20 mouse cellular contexts compared by ENCODE assay signal in the genomic region with DNA sequence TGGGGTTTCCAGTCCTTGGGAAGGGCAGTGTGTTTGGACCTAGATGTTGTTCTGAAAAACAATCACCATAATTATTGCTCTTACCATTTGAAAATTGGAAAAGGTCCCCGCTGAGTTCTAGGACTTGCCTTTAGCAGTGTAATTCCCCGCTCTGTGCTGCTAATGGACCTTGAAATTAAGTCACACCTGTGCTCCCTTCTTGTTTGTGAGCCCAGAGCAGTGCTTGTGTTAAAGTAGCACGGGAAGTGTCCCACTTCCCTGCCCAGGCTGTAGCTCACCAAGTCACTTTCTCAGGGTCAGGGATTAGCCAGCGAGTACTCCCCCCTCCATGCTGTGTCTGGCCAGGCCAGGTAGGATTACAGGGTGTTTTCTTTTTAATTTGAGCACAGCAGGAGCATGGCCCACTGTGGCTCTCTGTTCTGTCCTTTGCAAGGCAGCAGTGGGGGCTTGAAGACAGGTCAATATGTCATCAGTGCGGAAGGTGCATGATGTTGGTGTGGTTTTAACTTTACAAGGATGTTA.
DNase-seq lines count a peak whose midpoint lies in the region; ATAC-seq lines count a peak whose summit lies in the region.
"Had no signal": no experiment of that assay in that cellular context is flagged by ENCODE, and none has a peak within 500 bp of the region (broad histone marks: within the 10 kb centered on the region; RNA-seq: fewer than 3 reads in every experiment).

No protein-coding gene starts in this region.

- H3K4me1 ChIP-seq in hindbrain, embryonic 13.5 days (replicated peaks), result peaks cover 25% of the 10 kb centered on the region
- peaks cover 7% of the 10 kb centered on the region; the same call in 1 of the 2 replicates for H3K4me1 ChIP-seq in hindbrain, embryonic 10.5 days (replicated peaks)
- H3K4me1 ChIP-seq in midbrain, embryonic 11.5 days (ENCODE audit: control insufficient read depth, insufficient read depth, low read length), result no peaks in the 10 kb centered on the region
- no peaks in the 10 kb centered on the region for H3K4me1 ChIP-seq in midbrain, embryonic 16.5 days (ENCODE audit: control insufficient read depth, insufficient read depth, low read length)
- H3K4me1 ChIP-seq in hindbrain, embryonic 16.5 days (ENCODE audit: control insufficient read depth, insufficient read depth, low read depth, low read length), result peaks cover 7% of the 10 kb centered on the region
- peaks cover 38% of the 10 kb centered on the region for H3K4me1 ChIP-seq in neural tube, embryonic 13.5 days (replicated peaks)
- H3K4me1 ChIP-seq: forebrain, embryonic 15.5 days; liver, embryonic 13.5 days had no signal

- H3K9ac ChIP-seq in hindbrain, embryonic 13.5 days, result no peak overlapping the region
- H3K9ac ChIP-seq in midbrain, embryonic 11.5 days (ENCODE audit: low read length), result no peak overlapping the region
- no peak overlapping the region for H3K9ac ChIP-seq in midbrain, embryonic 16.5 days (ENCODE audit: low read depth, low read length)
- no peak overlapping the region for H3K9ac ChIP-seq in hindbrain, embryonic 16.5 days (ENCODE audit: low read depth, low read length)
- H3K9ac ChIP-seq in neural tube, embryonic 13.5 days, result no peak overlapping the region
- H3K9ac ChIP-seq: forebrain, embryonic 15.5 days; heart, embryonic 13.5 days; liver, embryonic 13.5 days had no signal

- WGBS in hindbrain, embryonic 13.5 days, result 40% methylated on average over 5 of the region's 5 CpGs
- 38% methylated on average over 5 of the region's 5 CpGs for WGBS in hindbrain, embryonic 10.5 days
- WGBS in midbrain, embryonic 11.5 days, result 39% methylated on average over 5 of the region's 5 CpGs
- WGBS in midbrain, embryonic 16.5 days, result 32% methylated on average over 5 of the region's 5 CpGs
- 37% methylated on average over 5 of the region's 5 CpGs for WGBS in hindbrain, embryonic 16.5 days
- 40% methylated on average over 5 of the region's 5 CpGs for WGBS in neural tube, embryonic 13.5 days

- H3K27ac ChIP-seq in hindbrain, embryonic 13.5 days, result peak overlapping the region; percentile 73
- H3K27ac ChIP-seq in hindbrain, embryonic 10.5 days, result no peak overlapping the region
- H3K27ac ChIP-seq in midbrain, embryonic 11.5 days (ENCODE audit: low read depth, low read length), result no peak overlapping the region
- H3K27ac ChIP-seq in midbrain, embryonic 16.5 days (ENCODE audit: low read length), result no peak overlapping the region
- no peak overlapping the region for H3K27ac ChIP-seq in hindbrain, embryonic 16.5 days (ENCODE audit: low read depth, low read length)
- peak overlapping the region; percentile 55 for H3K27ac ChIP-seq in neural tube, embryonic 13.5 days (replicated peaks)
- H3K27ac ChIP-seq: forebrain, embryonic 15.5 days; heart, embryonic 13.5 days; liver, embryonic 13.5 days had no signal

- peaks cover 9% of the 10 kb centered on the region for H3K36me3 ChIP-seq in hindbrain, embryonic 13.5 days
- peaks cover 10% of the 10 kb centered on the region; the same call in 1 of the 2 replicates for H3K36me3 ChIP-seq in hindbrain, embryonic 10.5 days
- H3K36me3 ChIP-seq in midbrain, embryonic 11.5 days (ENCODE audit: control insufficient read depth, insufficient read depth, low read length), result 0 out of 2 replicates have a peak, but pooled peaks cover 1% of the 10 kb centered on the region
- H3K36me3 ChIP-seq in midbrain, embryonic 16.5 days (ENCODE audit: control insufficient read depth, insufficient read depth, low read length), result no peaks in the 10 kb centered on the region
- H3K36me3 ChIP-seq in hindbrain, embryonic 16.5 days (ENCODE audit: control insufficient read depth, insufficient read depth, low read length), result no peaks in the 10 kb centered on the region
- H3K36me3 ChIP-seq in neural tube, embryonic 13.5 days, result peaks cover 11% of the 10 kb centered on the region
- H3K36me3 ChIP-seq: liver, embryonic 13.5 days had no signal

- H3K4me2 ChIP-seq in hindbrain, embryonic 13.5 days, result no peak overlapping the region
- H3K4me2 ChIP-seq in midbrain, embryonic 11.5 days, result no peak overlapping the region
- H3K4me2 ChIP-seq in midbrain, embryonic 16.5 days (ENCODE audit: low read length), result no peak overlapping the region
- no peak overlapping the region for H3K4me2 ChIP-seq in hindbrain, embryonic 16.5 days (ENCODE audit: low read length)
- H3K4me2 ChIP-seq in neural tube, embryonic 13.5 days, result no peak overlapping the region
- H3K4me2 ChIP-seq: forebrain, embryonic 15.5 days; heart, embryonic 13.5 days; liver, embryonic 13.5 days had no signal

- no peak overlapping the region for H3K4me3 ChIP-seq in hindbrain, embryonic 13.5 days
- H3K4me3 ChIP-seq in hindbrain, embryonic 10.5 days, result no peak overlapping the region
- no peak overlapping the region for H3K4me3 ChIP-seq in midbrain, embryonic 11.5 days (ENCODE audit: low read depth, low read length)
- no peak overlapping the region for H3K4me3 ChIP-seq in midbrain, embryonic 16.5 days (ENCODE audit: low read depth, low read length)
- H3K4me3 ChIP-seq in hindbrain, embryonic 16.5 days (ENCODE audit: low read length), result no peak overlapping the region
- H3K4me3 ChIP-seq in neural tube, embryonic 13.5 days, result no peak overlapping the region
- H3K4me3 ChIP-seq: forebrain, embryonic 15.5 days; heart, embryonic 13.5 days; liver, embryonic 13.5 days; myocyte had no signal

- H3K9me3 ChIP-seq in hindbrain, embryonic 13.5 days, result no peaks in the 10 kb centered on the region
- no peaks in the 10 kb centered on the region for H3K9me3 ChIP-seq in hindbrain, embryonic 10.5 days
- no peaks in the 10 kb centered on the region for H3K9me3 ChIP-seq in midbrain, embryonic 11.5 days (ENCODE audit: control insufficient read depth, low read length)
- H3K9me3 ChIP-seq in midbrain, embryonic 16.5 days (replicated peaks; ENCODE audit: control insufficient read depth, low read length, poor library complexity, severe bottlenecking), result no peaks in the 10 kb centered on the region
- no peaks in the 10 kb centered on the region for H3K9me3 ChIP-seq in hindbrain, embryonic 16.5 days (ENCODE audit: control insufficient read depth, low read length)
- no peaks in the 10 kb centered on the region for H3K9me3 ChIP-seq in neural tube, embryonic 13.5 days
- H3K9me3 ChIP-seq: forebrain, embryonic 15.5 days; heart, embryonic 13.5 days; liver, embryonic 13.5 days had no signal

- no peak for DNase-seq in hindbrain, embryonic 10.5 days (ENCODE audit: low spot score)
- peak; percentile 14 for DNase-seq in midbrain, embryonic 11.5 days (ENCODE audit: low spot score, missing footprints)
- DNase-seq in right cerebral cortex, postnatal 25 days, result no peak
- no peak for DNase-seq in gastrocnemius, postnatal 14 days
- DNase-seq: adrenal gland, adult 2 months; gastrocnemius, postnatal 10 days; heart, adult 18-20 months; heart, postnatal 14 days; liver, embryonic 13.5 days; lung, adult 2 months; midbrain, embryonic 14.5 days; right cerebral cortex, postnatal 14 days; spleen, adult 18-20 months had no signal

- intact Hi-C loops in gastrocnemius, postnatal 14 days (cut with DNase I; ENCODE audit: low total_unique reads), result no loop called here

- ATAC-seq in hindbrain, embryonic 13.5 days (ENCODE audit: low FRiP score), result peak; percentile 40
- ATAC-seq in midbrain, embryonic 11.5 days (ENCODE audit: low FRiP score), result no peak
- ATAC-seq in midbrain, embryonic 16.5 days, result no peak
- ATAC-seq in hindbrain, embryonic 16.5 days, result peak; percentile 37; the same call in 1 of the 2 replicates
- 0 out of 2 replicates have a peak, but pooled peaks have one; percentile 57 for ATAC-seq in neural tube, embryonic 13.5 days (ENCODE audit: low read depth)

- H3K27me3 ChIP-seq in hindbrain, embryonic 13.5 days, result no peaks in the 10 kb centered on the region
- no peaks in the 10 kb centered on the region for H3K27me3 ChIP-seq in hindbrain, embryonic 10.5 days (ENCODE audit: insufficient read depth, poor library complexity, severe bottlenecking)
- H3K27me3 ChIP-seq in midbrain, embryonic 11.5 days (ENCODE audit: control insufficient read depth, insufficient read depth, low read length), result no peaks in the 10 kb centered on the region
- H3K27me3 ChIP-seq in midbrain, embryonic 16.5 days (ENCODE audit: control insufficient read depth, insufficient read depth, low read depth, low read length), result no peaks in the 10 kb centered on the region
- H3K27me3 ChIP-seq in hindbrain, embryonic 16.5 days (replicated peaks; ENCODE audit: control insufficient read depth, insufficient read depth, low read length), result no peaks in the 10 kb centered on the region
- no peaks in the 10 kb centered on the region for H3K27me3 ChIP-seq in neural tube, embryonic 13.5 days
- H3K27me3 ChIP-seq: forebrain, embryonic 15.5 days; heart, embryonic 13.5 days; liver, embryonic 13.5 days had no signal

Comparison
In these comparisons a context has a peak if more than half of its experiments do, and no peak if none do; other contexts are left out.
1. H3K27ac ChIP-seq: peak in hindbrain, embryonic 13.5 days (single experiment) and neural tube, embryonic 13.5 days (single experiment); none in hindbrain, embryonic 10.5 days (single experiment), midbrain, embryonic 11.5 days (single experiment), midbrain, embryonic 16.5 days (single experiment) and hindbrain, embryonic 16.5 days (single experiment).
2. ATAC-seq: peak in hindbrain, embryonic 13.5 days (single experiment), hindbrain, embryonic 16.5 days (single experiment) and neural tube, embryonic 13.5 days (single experiment); none in midbrain, embryonic 11.5 days (single experiment) and midbrain, embryonic 16.5 days (single experiment).